Mouse (Mus musculus) natural killer cell, adult 2 months (primary cell): ENCODE data around the gene Socs3.
A peak's percentile ranks its signal among the peaks of the same experiment; 100 is the strongest.

Source experiments
- DNase-seq, 2 experiments: peaks; one replicate each; pipeline ENCODE4 v3.0.0; 2022; ENCODE audit warnings: low spot score in 2 of 2

Socs3 gene

DNA sequence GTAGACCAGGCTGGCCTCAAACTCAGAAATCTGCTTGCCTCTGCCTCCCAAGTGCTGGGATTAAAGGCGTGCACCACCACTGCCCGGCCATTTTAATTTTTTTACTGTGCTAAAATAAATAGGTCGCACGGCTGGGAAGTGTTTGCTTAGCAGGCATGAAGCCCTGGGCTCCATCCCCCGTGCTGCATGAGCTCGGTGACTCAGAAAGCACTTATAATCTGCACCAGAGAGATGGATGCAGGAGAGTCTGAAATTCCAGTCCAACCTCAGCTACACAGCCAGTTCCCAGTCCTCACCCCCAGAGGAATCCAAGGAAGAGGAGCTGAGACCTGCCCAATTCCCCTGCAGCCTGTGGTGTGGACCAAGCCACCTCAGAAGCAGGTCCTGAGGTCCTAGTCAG is 45.4 kb downstream of the Socs3 start:
- no peak for DNase-seq

DNA sequence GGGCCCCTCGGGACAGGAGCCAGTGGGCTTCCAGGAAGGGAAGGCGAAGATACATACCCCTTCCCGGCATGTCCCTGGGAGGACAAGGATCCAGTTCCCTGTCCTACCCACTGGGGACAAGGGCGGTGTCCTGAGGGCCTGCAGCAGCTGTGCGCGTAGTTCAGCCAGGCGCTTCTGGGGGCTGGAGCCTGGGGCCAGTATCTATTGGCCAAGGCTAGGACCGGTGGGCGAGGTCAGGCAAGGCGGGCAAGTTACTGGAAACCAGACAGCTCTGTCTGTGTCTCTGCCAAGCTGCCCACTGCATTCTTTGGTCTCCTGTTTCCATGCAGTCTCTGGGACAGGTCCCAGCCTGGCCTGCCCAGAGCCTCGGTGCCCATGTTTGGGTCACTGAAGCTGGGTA is 46.6 kb downstream of the Socs3 start:
- no peak for DNase-seq

DNA sequence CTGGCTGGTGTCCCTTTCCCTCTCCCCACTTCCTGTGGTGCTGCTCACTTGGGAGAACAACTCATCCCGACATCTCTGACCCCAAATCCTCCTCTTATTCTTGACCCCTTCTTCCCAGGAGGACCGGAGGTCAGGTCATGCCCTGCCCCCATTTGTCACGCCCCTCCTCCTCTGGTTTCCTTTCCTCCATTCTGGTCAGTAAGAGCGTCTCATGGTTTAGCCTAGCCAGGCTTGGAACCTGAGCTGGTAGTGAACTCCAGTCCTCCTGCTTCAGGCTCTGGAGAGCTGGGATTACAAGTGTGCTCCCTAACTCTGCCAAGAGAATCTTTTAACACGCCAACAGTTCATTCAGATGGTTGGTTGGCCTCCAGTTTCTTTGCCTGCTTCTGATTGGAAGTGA is 50.6 kb downstream of the Socs3 start:
- no peak for DNase-seq

DNA sequence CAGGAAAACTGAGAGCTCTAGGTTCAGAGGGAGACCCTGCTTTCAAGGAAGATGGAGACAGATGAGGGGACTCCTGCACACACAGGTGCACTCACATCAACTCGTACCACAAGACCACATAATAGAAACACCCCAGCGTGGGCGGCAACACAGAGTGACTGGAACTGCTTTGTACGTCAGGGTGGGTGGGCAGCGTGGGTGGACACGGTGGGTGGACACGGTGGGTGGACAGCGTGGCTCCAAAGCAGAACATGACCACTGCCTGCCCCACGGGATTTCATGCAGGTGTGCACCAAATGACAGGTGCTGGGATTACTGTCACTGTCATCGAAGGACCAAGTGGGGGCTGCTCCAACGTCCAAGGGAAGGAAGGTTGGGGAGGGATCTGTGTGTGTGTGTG is 51.3 kb downstream of the Socs3 start:
- peak in 1 of 2 experiments; percentile 44 for DNase-seq
